Mouse (Mus musculus): ENCODE results near the gene Capn9. TPM values are rescaled to one million over a fixed set of nuclear protein-coding genes. Genes with fewer than 3 reads are reported as not detected.
A peak's percentile ranks its signal among the peaks of the same experiment; 100 is the strongest.

Gene Capn9
- polyA plus RNA-seq, 1 experiment from 2014 or later: 0.16 TPM

- H3K9ac ChIP-seq (replicated peaks; ENCODE audit: low read depth): no peak overlapping the region
- TF ChIP-seq EP300 (IDR thresholded peaks at IDR 0.05): no peak
- TF ChIP-seq CTCF (IDR thresholded peaks at IDR 0.05): no peak
- DNase-seq (ENCODE audit: low spot score) (no peak), ATAC-seq (no peak)
- peaks cover 9% of the 10 kb centered on the region; the same call in 1 of the 2 replicates for H3K36me3 ChIP-seq (ENCODE audit: insufficient read depth, low read length)
- no peaks in the 10 kb centered on the region for H3K9me3 ChIP-seq (ENCODE audit: low read length)
- H3K27me3 ChIP-seq (replicated peaks; ENCODE audit: insufficient read depth, low read length): no peaks in the 10 kb centered on the region
- H3K4me2 ChIP-seq (replicated peaks; ENCODE audit: low read depth, low read length): no peak overlapping the region
- peak overlapping the region; percentile 38 for H3K27ac ChIP-seq (ENCODE audit: low read length)
- no peak overlapping the region for H3K4me3 ChIP-seq (ENCODE audit: low read depth, low read length)
- 54% methylated on average over 28 of the region's 28 CpGs for WGBS
- peaks cover 31% of the 10 kb centered on the region; the same call in 1 of the 2 replicates for H3K4me1 ChIP-seq (ENCODE audit: insufficient read depth, low read depth, low read length)
Measured at GRCm38 (mm10) chr8:124653568-124654475, 77.9 kb downstream of the Capn9 start.

- H3K9ac ChIP-seq (replicated peaks; ENCODE audit: low read depth): no peak overlapping the region
- H3K27me3 ChIP-seq (replicated peaks; ENCODE audit: insufficient read depth, low read length): no peaks in the 10 kb centered on the region
- no peak for TF ChIP-seq EP300 (IDR thresholded peaks at IDR 0.05)
- no peaks in the 10 kb centered on the region for H3K36me3 ChIP-seq (ENCODE audit: insufficient read depth, low read length)
- H3K27ac ChIP-seq (ENCODE audit: low read length): no peak overlapping the region
- H3K4me3 ChIP-seq (ENCODE audit: low read depth, low read length): no peak overlapping the region
- DNase-seq (ENCODE audit: low spot score) (no peak), ATAC-seq (no peak)
- no peak overlapping the region for H3K4me2 ChIP-seq (replicated peaks; ENCODE audit: low read depth, low read length)
- peaks cover 38% of the 10 kb centered on the region; the same call in 1 of the 2 replicates for H3K4me1 ChIP-seq (ENCODE audit: insufficient read depth, low read depth, low read length)
- no peaks in the 10 kb centered on the region for H3K9me3 ChIP-seq (ENCODE audit: low read length)
- WGBS: 65% methylated on average over 7 of the region's 7 CpGs
Measured at GRCm38 (mm10) chr8:124657961-124658360, 82.0 kb downstream of the Capn9 start.

- no peak overlapping the region for H3K27ac ChIP-seq (ENCODE audit: low read length)
- H3K4me1 ChIP-seq (ENCODE audit: insufficient read depth, low read depth, low read length): peaks cover 37% of the 10 kb centered on the region; the same call in 1 of the 2 replicates
- TF ChIP-seq EP300 (IDR thresholded peaks at IDR 0.05): no peak
- no peak for TF ChIP-seq CTCF (IDR thresholded peaks at IDR 0.05)
- peak; percentile 57 for DNase-seq (ENCODE audit: low spot score)
- no peak overlapping the region for H3K4me3 ChIP-seq (ENCODE audit: low read depth, low read length)
- H3K9ac ChIP-seq (replicated peaks; ENCODE audit: low read depth): no peak overlapping the region
- H3K36me3 ChIP-seq (ENCODE audit: insufficient read depth, low read length): no peaks in the 10 kb centered on the region
- H3K27me3 ChIP-seq (replicated peaks; ENCODE audit: insufficient read depth, low read length): no peaks in the 10 kb centered on the region
- 33% methylated on average over 2 of the region's 2 CpGs for WGBS
- H3K9me3 ChIP-seq (ENCODE audit: low read length): no peaks in the 10 kb centered on the region
- H3K4me2 ChIP-seq (replicated peaks; ENCODE audit: low read depth, low read length): no peak overlapping the region
- 0 out of 2 replicates have a peak, but pooled peaks have one; percentile 10 for ATAC-seq
Measured at GRCm38 (mm10) chr8:124658415-124658814, 82.5 kb downstream of the Capn9 start.

- WGBS: 11% methylated on average over 9 of the region's 9 CpGs
- TF ChIP-seq EP300 (IDR thresholded peaks at IDR 0.05) (no peak), CTCF (IDR thresholded peaks at IDR 0.05) (no peak)
- H3K9me3 ChIP-seq (ENCODE audit: low read length): no peaks in the 10 kb centered on the region
- peak overlapping the region; percentile 90 for H3K4me2 ChIP-seq (replicated peaks; ENCODE audit: low read depth, low read length)
- peak overlapping the region; percentile 84 for H3K4me3 ChIP-seq (ENCODE audit: low read depth, low read length)
- H3K4me1 ChIP-seq (ENCODE audit: insufficient read depth, low read depth, low read length): peaks cover 28% of the 10 kb centered on the region; the same call in 1 of the 2 replicates
- peak overlapping the region; percentile 82 for H3K9ac ChIP-seq (replicated peaks; ENCODE audit: low read depth)
- no peaks in the 10 kb centered on the region for H3K27me3 ChIP-seq (replicated peaks; ENCODE audit: insufficient read depth, low read length)
- H3K36me3 ChIP-seq (ENCODE audit: insufficient read depth, low read length): no peaks in the 10 kb centered on the region
- DNase-seq (ENCODE audit: low spot score): peak; percentile 38
- peak overlapping the region; percentile 86; the same call in 1 of the 2 replicates for H3K27ac ChIP-seq (ENCODE audit: low read length)
- no peak for ATAC-seq
Measured at GRCm38 (mm10) chr8:124661781-124662180, 85.9 kb downstream of the Capn9 start.

GRCm38 (mm10) chr8:124662446-124663111 is 86.7 kb downstream of the Capn9 start:
- Histone ChIP-seq H3K9ac (replicated peaks; ENCODE audit: low read depth) (peak overlapping the region; percentile 82), H3K4me2 (replicated peaks; ENCODE audit: low read depth, low read length) (peak overlapping the region; percentile 90), H3K4me1 (ENCODE audit: insufficient read depth, low read depth, low read length) (peaks cover 27% of the 10 kb centered on the region; the same call in 1 of the 2 replicates), H3K27me3 (replicated peaks; ENCODE audit: insufficient read depth, low read length) (no peaks in the 10 kb centered on the region), H3K4me3 (ENCODE audit: low read depth, low read length) (peak overlapping the region; percentile 84), H3K36me3 (ENCODE audit: insufficient read depth, low read length) (no peaks in the 10 kb centered on the region), H3K27ac (ENCODE audit: low read length) (peak overlapping the region; percentile 86), H3K9me3 (ENCODE audit: low read length) (no peaks in the 10 kb centered on the region)
- TF ChIP-seq EP300 (IDR thresholded peaks at IDR 0.05): no peak
- TF ChIP-seq CTCF (IDR thresholded peaks at IDR 0.05): no peak
- DNase-seq (ENCODE audit: low spot score): peak; percentile 15
- under 1% methylated on average over 43 of the region's 49 CpGs for WGBS
- ATAC-seq: peak; percentile 31
